Mouse (Mus musculus) kidney, postnatal 36 days (tissue): ENCODE measurements around the gene Cmss1.

ENCODE experiments used
- DNase-seq, 2 experiments: peaks; one replicate each; pipeline ENCODE4 v3.0.0; 2021 to 2022; ENCODE audit warnings: mixed read lengths in 2 of 2

The Cmss1 gene

GRCm38 (mm10) chr16:57336770-57337423 is 269.8 kb downstream of the Cmss1 start:
- peak in 1 of 2 experiments; percentile 41 for DNase-seq

- DNase-seq, result no peak
Observed at GRCm38 (mm10) chr16:57332301-57332700, 274.4 kb downstream of the Cmss1 start.

GRCm38 (mm10) chr16:57330111-57330510 is 276.6 kb downstream of the Cmss1 start:
- no peak for DNase-seq

GRCm38 (mm10) chr16:57329028-57329427 is 277.6 kb downstream of the Cmss1 start:
- no peak for DNase-seq

- peak; percentile 46 to 60 for DNase-seq
Observed at GRCm38 (mm10) chr16:57326996-57327395, 279.7 kb downstream of the Cmss1 start.

- DNase-seq, result no peak
Observed at GRCm38 (mm10) chr16:57319284-57320124, 287.2 kb downstream of the Cmss1 start.

- peak in 1 of 2 experiments; percentile 43 for DNase-seq
Observed at GRCm38 (mm10) chr16:57318637-57319125, 288.0 kb downstream of the Cmss1 start.

- DNase-seq, result peak in 1 of 2 experiments; percentile 26
Observed at GRCm38 (mm10) chr16:57317882-57318636, 288.6 kb downstream of the Cmss1 start.

- DNase-seq, result no peak
Observed at GRCm38 (mm10) chr16:57317127-57317526, 289.5 kb downstream of the Cmss1 start.

GRCm38 (mm10) chr16:57315026-57315425 is 291.6 kb downstream of the Cmss1 start:
- no peak for DNase-seq

- no peak for DNase-seq
Observed at GRCm38 (mm10) chr16:57314236-57314635, 292.4 kb downstream of the Cmss1 start.

GRCm38 (mm10) chr16:57313487-57313886 is 293.2 kb downstream of the Cmss1 start:
- DNase-seq, result no peak

GRCm38 (mm10) chr16:57312130-57312529 is 294.5 kb downstream of the Cmss1 start:
- no peak for DNase-seq

GRCm38 (mm10) chr16:57305463-57305862 is 301.2 kb downstream of the Cmss1 start:
- no peak for DNase-seq

GRCm38 (mm10) chr16:57303716-57304115 is 302.9 kb downstream of the Cmss1 start:
- no peak for DNase-seq

- DNase-seq, result no peak
Observed at GRCm38 (mm10) chr16:57302792-57303698, 303.6 kb downstream of the Cmss1 start.

GRCm38 (mm10) chr16:57301512-57302115 is 305.1 kb downstream of the Cmss1 start:
- peak in 1 of 2 experiments; percentile 21 for DNase-seq

GRCm38 (mm10) chr16:57295216-57295934 is 311.3 kb downstream of the Cmss1 start:
- no peak for DNase-seq

GRCm38 (mm10) chr16:57292765-57293164 is 313.9 kb downstream of the Cmss1 start, which contains the start of gene Tmem30c:
Gene Tmem30c (minus strand): TSS chr16:57292865.
- DNase-seq, result no peak

- no peak for DNase-seq
Observed at GRCm38 (mm10) chr16:57292296-57292695, 314.4 kb downstream of the Cmss1 start.

- DNase-seq, result no peak
Observed at GRCm38 (mm10) chr16:57291696-57292095, 315.0 kb downstream of the Cmss1 start.
